Mouse (Mus musculus): Measurements from ENCODE around the gene Foxq1.

The Foxq1 gene

DNA sequence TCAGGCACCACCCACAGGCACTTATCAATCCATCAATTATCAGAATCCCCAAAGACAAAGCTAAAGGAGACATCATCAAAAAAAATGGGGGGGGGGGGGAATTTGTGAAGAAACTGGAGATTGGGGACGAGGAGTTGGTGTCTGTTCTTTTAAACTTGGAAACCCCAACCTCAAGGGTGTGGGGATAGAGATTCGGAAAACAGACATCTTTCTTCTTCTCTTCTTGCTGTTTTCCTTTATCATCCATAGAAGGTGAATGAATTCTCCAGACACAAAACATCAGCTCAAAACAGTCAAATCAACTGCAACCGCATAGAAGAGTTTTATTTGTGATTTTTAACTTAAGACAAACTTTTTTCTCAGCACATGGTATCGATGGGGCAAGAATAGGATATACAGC, at the start of gene Foxq1:
Gene Foxq1, plus strand, starts transcription at position 301 of the 400 bp plus-strand sequence.
- no peak for DNase-seq

DNA sequence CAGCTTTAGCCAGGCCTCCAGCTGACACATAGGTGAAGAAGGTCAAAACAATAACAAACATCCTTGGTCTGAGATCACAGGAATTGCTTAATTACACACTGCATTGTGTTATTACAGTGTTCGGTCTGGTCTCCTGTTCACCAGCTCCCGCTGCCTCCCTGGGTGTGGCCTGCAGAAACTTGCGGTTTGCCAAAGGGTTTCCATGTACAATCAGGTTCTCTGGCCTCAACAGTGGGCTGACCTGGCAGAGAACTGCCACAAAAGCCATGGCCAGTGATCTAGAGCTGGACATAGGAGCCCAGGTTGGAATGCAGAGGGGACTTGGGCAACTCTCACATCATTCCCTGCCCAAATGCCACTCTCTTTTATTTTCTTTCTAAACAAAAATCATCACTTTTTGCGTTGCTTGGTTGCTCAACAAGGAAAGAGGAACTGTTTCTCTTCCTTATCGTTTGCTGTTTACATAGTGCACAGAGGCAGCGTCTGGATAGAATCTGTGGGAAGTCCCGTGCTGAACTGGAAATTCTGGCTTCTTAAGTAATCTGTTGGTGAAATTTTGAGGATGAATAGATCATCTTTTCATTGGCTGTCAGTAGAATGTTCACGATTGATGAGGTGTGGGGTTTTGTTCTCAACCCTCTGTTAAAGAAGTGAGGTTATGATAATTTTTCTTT, 49.3 kb upstream of the Foxq1 start:
- DNase-seq: peak; percentile 23 to 40

DNA sequence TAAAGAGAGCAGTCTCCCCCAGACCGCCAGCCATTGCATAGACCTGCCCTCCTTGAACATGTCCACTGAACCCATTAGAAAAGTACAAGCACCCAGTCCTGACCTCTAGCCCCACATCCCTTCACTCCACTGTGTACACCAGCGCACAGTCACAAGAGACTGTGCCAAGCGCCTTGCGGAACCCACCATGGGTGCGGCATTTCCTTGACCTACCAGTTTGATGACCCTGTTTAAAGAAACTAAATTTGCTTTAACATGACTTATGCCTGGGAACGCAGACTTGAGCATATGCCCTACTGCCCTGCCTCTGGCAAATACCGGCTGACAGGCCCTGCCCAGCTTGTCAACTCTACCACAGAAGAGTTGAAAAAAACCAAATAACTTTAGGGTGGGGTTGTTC, 40.7 kb upstream of the Foxq1 start:
- DNase-seq: no peak

DNA sequence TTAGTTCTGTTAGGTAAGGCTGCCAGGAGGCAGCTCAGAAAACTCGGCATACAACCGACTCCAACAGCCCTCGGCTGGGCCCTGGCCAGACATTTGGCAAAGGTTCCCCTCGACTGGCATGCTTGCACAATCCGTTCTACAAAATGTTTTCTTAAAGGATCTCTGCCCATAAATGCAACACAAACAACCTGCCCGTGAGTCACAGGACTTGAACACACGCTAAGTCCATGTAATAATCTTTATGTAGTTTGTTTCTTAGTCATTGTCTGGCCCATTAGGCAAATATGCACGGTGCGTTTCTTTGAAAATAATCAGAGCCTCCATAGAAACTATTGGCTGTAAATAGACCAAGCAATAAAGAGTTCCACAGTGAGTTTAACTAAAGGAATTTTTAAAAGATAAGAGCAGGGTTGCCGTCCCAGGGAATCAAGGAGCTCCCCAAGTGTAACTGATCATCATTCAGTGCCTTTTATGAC, 37.5 kb upstream of the Foxq1 start:
- peak; percentile 48 to 73 for DNase-seq

DNA sequence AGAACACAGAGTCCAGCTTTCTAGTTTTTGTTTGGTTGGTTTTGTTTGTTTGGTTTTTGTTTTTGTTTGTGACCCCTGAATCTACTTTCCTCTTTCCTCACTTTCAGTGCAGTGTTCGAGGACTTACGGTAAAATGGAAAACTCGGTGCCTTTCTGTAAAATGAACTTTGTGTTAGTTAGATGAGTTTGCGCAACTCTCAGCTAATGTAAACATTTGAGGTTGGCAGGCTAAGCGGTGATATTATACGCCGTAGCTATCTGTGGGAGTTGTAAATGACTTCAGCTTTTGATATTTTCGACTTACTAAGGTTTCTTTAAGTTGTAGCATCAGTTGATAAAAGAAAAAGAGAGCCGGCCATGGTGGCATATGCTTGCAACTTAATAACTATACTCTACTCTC, 37.0 kb upstream of the Foxq1 start:
- no peak for DNase-seq

DNA sequence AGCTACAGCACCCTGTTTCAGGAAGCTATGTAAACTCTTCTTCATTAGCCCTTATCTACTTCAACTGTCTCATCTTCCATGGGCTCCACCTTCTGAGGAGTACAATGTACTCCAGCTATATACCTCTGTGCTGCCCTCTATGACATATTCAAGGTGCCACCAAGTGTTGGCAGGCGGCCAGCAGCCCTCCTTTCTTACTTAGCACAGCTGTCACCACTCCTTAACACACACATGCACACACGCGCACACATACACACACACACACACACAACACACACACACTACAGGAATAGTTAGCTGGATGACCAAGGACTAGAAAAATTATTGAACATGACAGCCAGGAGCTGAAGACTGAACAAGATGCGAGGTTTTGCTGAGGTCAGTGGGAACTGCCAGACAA, 31.0 kb upstream of the Foxq1 start:
- DNase-seq: no peak

DNA sequence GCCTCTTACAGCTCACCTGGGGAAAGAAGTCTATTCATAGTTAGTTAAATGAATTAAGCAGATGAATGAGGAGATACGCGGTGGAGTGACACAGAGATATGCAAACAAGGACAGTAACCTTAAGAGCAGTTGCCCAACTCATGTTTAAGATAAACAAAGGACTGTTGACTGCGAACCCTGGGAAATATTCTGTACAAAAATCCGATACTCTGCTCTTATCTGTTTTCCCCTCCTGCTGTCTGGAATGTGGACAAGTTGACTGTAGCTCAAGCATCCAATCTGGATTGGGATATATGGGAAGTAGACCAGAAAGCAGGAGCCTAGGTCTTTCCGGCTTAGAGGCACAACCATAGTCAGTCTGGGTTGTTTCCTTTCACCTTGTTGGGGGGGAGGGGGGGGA, 24.7 kb upstream of the Foxq1 start:
- no peak for DNase-seq

DNA sequence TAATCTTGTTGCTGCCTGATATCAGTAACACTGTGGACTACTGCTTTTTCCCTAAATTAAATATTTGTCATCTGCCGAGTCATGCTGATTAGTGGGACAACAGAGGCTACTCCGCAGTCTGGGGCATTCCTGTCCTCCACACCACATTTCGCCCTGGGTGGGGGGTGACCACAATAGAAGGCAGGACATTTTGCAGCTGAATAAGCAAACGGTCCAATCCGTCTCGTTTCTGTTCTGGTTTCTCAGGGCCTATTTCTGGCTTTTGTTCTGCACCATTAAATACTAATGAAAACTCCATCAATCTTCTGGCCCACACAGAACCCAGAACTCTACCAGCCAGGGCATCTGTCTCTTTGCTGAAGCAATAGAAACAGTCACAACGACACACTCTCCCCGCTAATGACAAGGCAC, 24.3 kb upstream of the Foxq1 start:
- no peak for DNase-seq

DNA sequence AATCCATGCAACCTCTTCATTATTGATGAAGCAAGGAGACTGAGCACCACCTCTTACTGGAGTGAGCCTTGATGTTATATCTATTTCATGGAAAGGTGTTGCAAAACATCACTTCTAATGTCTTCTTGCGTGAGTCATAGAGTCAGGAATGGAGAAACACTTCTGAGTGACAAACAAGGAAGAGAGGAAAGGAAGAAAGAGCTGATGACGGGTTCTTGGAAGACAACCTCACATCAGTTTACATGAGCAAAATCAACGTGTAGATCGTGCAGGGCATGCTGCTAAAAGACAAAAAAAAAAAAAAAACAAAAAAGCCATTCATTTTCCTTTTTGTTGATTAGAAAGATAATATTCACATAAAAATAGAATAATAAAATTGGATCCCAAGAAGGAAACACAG, 21.2 kb upstream of the Foxq1 start:
- DNase-seq: no peak

DNA sequence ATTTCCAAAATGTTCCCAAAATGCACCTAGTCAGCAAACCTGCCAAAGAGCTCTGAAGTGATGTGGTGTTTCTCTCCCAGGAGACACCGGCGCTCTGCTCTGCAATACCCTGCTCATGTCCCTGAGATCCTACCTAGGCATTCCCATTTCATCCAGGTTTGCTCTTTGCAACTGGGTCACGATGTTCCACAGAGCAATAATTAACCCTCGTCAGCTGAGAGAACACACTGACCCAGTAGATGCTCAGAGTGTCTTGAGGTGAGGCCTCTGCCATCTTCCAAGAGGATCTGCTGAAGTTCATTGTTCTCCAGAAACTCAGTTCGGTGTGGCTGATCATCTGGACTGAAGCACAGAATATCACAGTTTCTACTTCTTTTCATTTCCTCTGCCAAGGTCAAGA, 12.9 kb upstream of the Foxq1 start:
- no peak for DNase-seq

DNA sequence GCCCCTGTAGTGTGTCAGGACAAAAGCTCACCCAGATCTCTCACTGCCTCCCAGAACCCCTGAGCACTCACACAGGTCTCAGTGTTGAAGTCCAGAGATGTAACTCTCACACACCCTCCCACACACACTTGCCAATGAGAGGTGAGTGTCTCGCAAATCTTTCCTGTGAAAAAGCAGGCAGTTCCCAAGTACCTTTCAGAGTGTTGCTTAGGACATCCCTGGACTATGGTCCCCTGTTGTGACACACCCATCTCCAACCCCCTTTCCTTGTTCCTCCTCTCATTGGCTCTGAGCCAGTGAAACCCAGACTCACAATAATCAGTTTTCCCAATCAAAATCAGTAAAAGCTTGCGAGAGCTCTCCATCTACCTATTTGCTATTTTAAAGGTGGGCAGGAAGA, 9.2 kb upstream of the Foxq1 start:
- no peak for DNase-seq

DNA sequence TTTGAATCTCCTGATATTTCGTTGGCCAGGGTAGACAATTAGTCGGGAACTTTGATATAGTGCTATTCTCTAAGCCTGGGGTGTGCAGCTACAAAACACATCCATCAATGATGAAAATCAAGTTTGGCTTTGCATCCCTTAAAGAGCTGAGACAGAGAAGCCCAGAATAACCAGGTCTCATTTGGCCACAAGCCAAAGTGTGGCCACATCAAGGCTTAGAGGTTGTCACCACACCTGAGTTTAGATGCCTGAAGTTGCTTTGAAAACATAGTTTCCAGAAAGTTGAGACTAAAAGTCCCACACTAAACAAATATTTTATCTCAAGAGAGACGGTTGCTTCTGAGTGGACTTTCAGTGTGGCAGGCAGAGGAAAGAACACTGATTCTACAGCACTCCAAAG, 8.7 kb upstream of the Foxq1 start:
- DNase-seq: no peak

DNA sequence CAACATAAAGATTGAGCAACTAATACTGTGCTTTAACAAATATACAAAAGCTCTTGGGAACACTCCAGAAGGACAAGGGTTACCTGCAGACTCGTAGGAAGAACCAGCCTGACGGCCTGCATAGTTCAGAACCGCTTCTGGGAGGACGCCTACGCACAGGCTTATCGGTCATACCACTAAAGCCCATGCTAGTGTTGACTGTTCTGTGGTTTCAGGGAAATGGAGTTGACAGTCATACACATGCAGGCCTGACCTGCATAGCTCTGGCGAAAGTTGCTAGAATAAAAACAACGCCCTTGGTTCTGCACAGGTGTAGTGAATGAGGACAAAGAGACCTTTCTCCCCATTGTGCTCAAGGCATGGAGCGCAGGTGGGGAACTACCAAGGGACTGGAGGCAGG, 8.3 kb upstream of the Foxq1 start:
- peak; percentile 40 to 78 for DNase-seq

DNA sequence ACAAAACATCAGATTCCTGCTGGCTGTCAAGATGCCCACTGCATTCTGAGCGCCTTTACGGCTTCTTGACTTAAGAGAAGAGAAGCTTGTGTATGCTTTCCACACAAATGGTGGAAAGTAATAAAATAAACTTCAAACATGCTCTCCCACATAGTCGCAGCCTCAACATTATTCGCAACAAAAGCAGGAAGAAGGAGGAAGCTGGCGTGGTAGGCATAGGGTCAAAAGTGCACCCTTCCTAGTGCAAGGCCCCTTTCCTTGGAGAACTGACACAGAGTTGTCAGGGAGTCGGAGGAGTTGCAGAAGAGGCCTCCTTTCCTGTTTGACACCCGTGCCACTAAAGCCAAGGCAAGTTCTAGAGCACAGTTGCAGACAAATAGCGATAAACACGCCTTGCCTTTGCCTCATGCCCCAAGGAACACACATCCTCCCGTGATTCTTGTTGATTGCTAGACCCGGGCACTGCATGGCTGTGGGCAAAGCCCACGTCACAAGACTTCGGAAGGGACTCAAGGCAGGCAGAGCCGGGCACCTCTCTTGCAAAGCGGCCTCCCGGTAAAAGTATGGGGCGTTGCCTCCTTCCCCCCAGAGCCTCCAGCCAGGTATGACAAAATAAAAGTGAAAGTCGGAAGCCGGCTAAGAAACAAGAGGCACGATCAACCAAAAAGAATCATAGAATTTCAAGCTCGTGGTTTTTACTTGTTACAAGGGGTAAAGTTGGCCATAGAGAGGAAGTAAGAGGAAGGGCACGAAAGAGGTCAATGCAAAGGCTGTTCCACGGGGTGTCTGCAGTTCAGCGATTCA, 1.2 kb downstream of the Foxq1 start:
- DNase-seq: peak in 1 of 2 experiments; percentile 28

DNA sequence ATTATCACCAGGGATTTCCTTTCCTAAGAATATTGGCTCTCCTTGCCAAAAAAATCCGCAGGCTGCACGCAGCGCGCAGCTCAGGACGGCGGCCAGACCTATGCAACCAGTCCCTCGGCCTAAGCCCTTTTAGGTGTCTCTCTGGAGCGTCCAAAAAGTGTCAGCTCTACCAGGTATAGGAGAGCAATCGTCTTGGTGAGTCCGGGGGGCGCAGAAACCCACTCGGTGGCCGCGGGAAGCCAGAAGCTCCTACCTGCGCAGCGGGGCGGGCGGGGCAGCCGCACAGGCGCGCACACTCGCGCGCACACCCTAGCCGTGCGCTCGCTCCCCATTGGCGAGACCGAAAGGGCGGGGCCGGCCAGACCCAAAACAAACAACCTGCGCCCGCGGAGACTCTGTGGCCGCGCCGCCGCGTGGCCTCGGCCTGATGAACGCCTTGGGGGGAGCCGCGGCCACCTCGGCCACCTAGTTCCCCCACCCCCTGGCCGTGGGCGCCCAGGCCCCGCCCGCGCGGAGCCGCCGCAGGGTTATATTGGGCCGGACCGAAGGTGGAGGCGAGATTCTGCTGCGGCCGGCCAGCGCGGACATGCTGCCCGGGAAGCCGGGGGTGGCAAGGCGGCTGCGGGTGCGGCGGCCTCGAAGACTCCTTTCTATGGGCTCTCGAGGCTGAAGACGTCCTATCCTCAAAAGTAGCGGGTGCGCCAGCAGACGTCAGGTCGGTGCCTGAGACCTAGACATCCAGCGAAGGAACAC, 2.0 kb downstream of the Foxq1 start:
- peak; percentile 75 to 87 for DNase-seq

DNA sequence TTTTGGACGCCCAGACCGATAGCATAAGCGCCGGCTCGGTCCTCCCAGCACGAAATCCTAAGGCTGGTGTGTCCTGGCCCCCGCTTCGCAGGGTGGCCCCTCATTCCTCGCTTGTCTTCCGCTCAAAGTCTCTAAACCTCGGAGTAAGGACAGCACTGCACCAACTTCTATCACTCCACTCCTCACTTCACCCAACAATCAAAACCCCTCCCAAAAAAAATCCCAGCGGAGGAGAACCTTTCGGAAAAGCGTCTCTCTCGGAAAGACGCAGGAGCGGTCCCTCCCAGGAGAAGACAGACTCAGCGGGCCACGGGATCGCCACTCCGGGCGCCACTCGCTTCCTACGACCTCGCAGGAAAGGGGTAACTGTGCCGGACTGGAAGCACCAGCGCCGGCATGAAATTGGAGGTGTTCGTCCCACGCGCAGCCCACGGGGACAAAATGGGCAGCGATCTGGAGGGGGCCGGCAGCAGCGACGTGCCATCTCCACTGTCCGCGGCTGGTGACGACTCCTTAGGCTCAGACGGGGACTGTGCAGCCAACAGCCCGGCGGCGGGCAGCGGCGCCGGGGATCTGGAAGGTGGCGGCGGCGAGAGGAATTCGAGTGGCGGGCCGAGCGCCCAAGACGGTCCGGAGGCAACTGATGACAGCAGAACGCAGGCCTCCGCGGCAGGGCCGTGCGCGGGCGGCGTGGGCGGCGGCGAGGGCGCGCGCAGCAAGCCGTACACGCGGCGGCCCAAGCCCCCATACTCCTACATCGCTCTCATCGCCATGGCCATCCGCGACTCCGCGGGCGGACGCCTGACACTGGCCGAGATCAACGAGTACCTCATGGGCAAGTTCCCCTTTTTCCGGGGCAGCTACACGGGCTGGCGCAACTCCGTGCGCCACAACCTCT, 2.8 kb downstream of the Foxq1 start, which contains the start of gene A530084C06Rik:
Gene A530084C06Rik, minus strand, starts transcription at position 813 of the 898 bp plus-strand sequence.
- peak; percentile 54 to 66 for DNase-seq

DNA sequence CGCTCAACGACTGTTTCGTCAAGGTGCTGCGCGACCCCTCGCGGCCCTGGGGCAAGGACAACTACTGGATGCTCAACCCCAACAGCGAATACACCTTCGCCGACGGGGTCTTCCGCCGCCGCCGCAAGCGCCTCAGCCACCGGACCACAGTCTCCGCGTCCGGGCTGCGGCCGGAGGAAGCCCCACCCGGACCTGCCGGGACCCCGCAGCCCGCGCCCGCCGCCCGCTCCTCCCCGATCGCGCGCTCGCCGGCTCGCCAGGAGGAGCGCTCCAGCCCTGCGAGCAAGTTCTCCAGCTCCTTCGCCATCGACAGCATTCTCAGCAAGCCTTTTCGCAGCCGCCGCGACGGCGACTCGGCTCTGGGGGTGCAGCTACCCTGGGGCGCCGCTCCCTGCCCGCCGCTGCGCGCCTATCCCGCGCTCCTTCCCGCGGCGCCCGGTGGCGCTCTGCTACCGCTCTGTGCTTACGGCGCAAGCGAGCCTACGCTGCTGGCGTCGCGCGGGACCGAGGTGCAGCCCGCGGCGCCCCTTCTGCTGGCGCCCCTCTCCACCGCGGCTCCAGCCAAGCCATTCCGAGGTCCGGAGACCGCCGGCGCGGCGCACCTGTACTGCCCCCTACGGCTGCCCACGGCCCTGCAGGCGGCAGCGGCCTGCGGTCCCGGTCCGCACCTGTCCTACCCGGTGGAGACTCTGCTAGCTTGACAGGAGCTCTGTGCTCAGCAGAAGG, 3.6 kb downstream of the Foxq1 start:
- DNase-seq: peak; percentile 83 to 85

DNA sequence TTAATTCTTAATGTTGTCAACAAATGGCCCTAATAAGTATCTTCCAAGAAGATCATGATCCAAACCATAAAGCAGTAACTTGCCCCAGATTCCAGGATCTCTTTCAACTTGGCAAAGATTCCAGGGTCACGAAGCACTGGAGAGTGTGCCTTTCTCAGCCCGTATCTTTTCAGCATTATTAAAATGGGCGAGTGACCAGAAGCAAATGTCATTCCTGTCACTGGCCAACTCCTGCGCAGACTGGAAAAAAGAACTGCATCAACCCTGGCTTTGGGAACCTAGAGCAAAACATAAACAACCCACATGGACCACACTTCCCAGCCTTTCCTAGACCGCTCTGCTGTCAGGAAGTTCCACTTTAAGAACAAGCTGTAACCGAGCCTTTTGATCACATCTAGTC, 8.5 kb downstream of the Foxq1 start:
- no peak for DNase-seq

DNA sequence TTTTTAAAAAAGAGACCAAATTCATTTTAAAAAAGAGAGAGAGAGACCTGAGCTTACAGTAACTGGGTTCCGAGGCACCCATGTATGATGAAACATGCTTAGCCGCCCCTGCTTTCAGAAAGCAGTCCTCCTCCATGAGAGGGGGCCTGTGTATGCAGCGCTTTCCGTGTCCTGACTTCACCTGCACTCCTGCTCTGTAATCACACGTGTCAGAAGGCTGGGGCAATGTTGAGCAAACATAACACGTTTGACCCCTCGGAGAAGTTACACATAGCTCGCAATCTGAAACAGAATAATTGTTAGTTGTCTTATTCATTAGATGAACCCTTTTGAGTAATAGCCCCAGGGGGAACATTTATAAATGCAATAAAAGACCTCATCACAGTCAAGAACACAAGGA, 11.2 kb downstream of the Foxq1 start:
- no peak for DNase-seq

DNA sequence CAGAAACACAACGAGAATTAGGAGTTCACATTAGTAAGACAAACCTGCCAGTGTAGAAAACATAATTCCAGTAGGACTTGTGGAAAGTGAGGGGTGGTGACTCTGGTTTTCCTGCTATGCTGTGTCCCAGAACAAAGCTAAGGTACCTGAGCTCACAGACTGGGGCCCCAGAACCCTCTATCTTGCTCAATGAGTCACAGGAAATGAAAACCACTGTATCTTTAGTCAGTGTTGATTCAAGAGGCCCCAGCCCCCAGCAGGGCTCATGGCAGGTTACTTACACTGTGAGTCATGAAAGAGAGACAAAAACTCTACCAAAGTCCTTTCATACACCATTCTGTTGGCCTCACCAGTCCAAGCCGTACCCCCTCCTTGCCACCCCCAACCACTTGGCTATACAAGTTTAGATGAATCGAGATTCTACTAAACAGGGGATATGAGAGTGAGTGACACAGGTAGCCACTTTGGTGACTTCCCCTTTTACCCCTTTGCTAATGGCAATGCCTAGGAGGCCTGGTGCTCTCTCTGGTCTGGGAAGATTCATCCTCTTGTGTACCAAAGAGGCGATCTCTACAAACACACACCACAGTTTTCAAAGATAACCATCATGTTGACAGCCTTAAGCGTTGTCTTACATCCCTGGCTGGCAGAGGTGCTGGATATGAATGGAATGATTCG, 11.8 kb downstream of the Foxq1 start:
- DNase-seq: no peak
